Mouse (Mus musculus): Measurements from ENCODE around the gene Zfp414. TPM values are rescaled to one million over a fixed set of nuclear protein-coding genes. Genes with fewer than 3 reads are reported as not detected.

The Zfp414 gene
- polyA plus RNA-seq, 1 experiment from 2014 or later, result 35.5 TPM

DNA sequence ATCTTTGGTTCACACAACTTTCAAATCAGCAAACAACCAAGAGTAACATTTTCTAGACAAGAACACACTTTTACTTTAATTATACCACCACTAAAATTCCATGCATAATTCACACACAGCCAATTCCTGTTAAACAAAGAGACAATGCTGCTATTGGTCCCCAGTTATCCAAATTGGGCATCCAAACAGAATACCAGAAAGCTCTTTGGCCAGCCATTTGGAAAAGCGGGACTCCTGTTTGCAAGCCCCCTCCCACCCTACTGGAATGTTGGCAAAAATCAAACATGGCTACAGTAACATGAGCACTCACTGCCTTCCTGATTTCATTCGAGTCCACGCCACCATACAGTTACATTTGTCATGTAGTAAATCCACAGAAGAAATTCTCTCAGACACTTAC is 40.8 kb downstream of the Zfp414 start:
- ATAC-seq (ENCODE audit: insufficient read depth, low FRiP score, low read depth), result no peak
- H3K36me3 ChIP-seq, result peaks cover 18% of the 10 kb centered on the region
- no peak overlapping the region for H3K9ac ChIP-seq
- no peak overlapping the region for H3K27ac ChIP-seq
- no peaks in the 10 kb centered on the region for H3K4me1 ChIP-seq
- no peak overlapping the region for H3K4me2 ChIP-seq
- H3K9me3 ChIP-seq, result no peaks in the 10 kb centered on the region
- 88% methylated on average over 3 of the region's 3 CpGs for WGBS
- H3K27me3 ChIP-seq (replicated peaks), result no peaks in the 10 kb centered on the region
- no peak overlapping the region for H3K4me3 ChIP-seq (replicated peaks)

DNA sequence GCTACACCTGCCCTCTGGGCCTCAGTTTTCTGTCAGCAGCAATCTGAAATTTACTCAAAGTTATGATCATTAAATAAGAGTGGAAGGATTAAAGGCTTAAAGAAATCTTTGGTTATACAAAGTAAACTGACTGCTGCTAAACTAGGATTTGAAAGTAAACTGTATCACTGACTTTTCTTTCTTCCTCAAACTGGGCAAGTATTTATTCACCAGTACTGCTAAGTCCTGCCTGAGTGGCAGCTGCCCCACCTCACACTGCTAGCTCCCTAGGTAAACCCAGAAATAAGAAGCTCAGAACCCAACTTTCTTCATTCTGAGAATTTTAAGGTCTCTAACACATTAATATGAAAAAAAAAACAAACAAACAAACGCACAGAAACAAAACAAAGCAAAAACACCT is 44.9 kb downstream of the Zfp414 start:
- H3K27ac ChIP-seq, result no peak overlapping the region; the same call in 1 of the 2 replicates
- H3K27me3 ChIP-seq (replicated peaks), result no peaks in the 10 kb centered on the region
- peak; percentile 66; the same call in 1 of the 2 replicates for ATAC-seq (ENCODE audit: insufficient read depth, low FRiP score, low read depth)
- H3K9me3 ChIP-seq, result no peaks in the 10 kb centered on the region
- no peak overlapping the region for H3K4me3 ChIP-seq (replicated peaks)
- H3K4me1 ChIP-seq, result no peaks in the 10 kb centered on the region
- H3K36me3 ChIP-seq, result peaks cover 10% of the 10 kb centered on the region; the same call in 1 of the 2 replicates
- WGBS, result 71% methylated on average over 1 of the region's 1 CpGs
- H3K4me2 ChIP-seq, result no peak overlapping the region
- no peak overlapping the region for H3K9ac ChIP-seq

DNA sequence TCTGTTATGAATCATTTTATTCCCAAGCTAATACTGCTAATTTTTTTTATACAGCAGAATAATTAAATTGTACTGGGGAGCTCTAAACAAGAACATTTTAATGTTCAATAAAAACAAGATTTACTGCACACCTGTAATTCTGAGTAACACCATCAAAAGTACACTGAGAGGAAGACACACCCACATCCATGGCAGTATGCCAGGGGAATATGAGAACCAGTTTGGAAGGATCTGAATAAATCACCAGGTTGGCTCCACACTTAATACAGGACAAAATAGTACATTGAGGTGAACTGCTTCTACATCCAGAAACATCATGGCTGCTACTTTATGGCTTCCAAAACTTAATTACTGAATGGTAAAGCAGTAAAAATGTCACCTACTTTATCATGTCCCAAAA is 46.6 kb downstream of the Zfp414 start:
- Histone ChIP-seq H3K4me1 (no peaks in the 10 kb centered on the region), H3K4me2 (no peak overlapping the region), H3K27ac (no peak overlapping the region), H3K9me3 (no peaks in the 10 kb centered on the region), H3K27me3 (replicated peaks) (no peaks in the 10 kb centered on the region), H3K36me3 (peaks cover 10% of the 10 kb centered on the region; the same call in 1 of the 2 replicates), H3K9ac (no peak overlapping the region), H3K4me3 (replicated peaks) (no peak overlapping the region)
- no peak for ATAC-seq (ENCODE audit: insufficient read depth, low FRiP score, low read depth)

DNA sequence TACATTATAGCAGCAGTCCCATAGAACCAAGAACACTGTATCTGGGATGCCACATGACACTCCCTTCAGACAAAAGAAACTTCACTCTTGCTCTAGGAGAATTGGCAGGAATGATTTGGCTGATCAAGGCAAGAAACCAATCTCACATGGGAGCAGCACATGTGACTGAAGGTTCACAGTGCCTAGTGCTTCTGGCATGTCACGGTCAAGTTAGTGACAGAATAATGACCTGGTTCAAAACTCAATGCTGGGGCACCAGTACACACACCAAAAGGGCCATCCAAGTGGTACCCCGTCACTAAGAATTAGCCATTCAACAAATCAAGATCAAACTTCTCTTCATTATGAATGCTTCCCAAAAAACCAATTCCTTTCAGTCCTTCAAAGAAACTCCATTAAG is 47.2 kb downstream of the Zfp414 start:
- no peak for ATAC-seq (ENCODE audit: insufficient read depth, low FRiP score, low read depth)
- Histone ChIP-seq H3K36me3 (peaks cover 10% of the 10 kb centered on the region; the same call in 1 of the 2 replicates), H3K27me3 (replicated peaks) (no peaks in the 10 kb centered on the region), H3K4me2 (no peak overlapping the region), H3K27ac (no peak overlapping the region), H3K4me3 (replicated peaks) (no peak overlapping the region), H3K9ac (no peak overlapping the region), H3K9me3 (no peaks in the 10 kb centered on the region), H3K4me1 (no peaks in the 10 kb centered on the region; the same call in 1 of the 2 replicates)
- 96% methylated on average over 2 of the region's 2 CpGs for WGBS

DNA sequence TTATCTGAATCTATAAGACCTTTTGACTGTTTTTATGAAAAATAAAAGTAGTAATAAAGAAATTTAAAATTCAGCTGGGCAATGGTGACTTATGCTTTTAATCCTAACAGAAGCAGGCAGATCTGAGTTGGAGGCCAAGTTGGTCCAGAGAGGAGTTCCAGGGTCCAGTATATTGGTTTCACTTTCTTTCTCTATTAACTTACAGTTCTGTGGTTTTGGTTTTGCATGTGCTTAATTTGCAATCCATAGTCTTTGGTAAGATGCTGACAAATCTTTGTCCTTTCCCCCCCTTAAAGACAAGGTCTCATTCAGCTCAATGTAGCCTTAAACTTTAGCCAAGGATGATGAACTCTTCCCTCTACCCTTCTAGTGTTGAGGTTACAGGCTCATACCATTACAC is 49.9 kb downstream of the Zfp414 start:
- H3K9me3 ChIP-seq, result no peaks in the 10 kb centered on the region
- no peak overlapping the region for H3K9ac ChIP-seq
- no peak for ATAC-seq (ENCODE audit: insufficient read depth, low FRiP score, low read depth)
- no peak overlapping the region for H3K4me3 ChIP-seq (replicated peaks)
- H3K4me2 ChIP-seq, result no peak overlapping the region
- H3K27ac ChIP-seq, result no peak overlapping the region
- H3K27me3 ChIP-seq (replicated peaks), result no peaks in the 10 kb centered on the region
- peaks cover 17% of the 10 kb centered on the region for H3K4me1 ChIP-seq
- H3K36me3 ChIP-seq, result peaks cover 10% of the 10 kb centered on the region; the same call in 1 of the 2 replicates

Other genes with a start within 250 kb of the Zfp414 start
- 12.6 and 17.6 TPM in 2 replicates for gene Zfp101, start 234.4 kb upstream of the Zfp414 start, polyA plus RNA-seq (2015; fragmentation: Nextera tagmentation; extraction: Ambion mirVana)
- not detected in 2 replicates for gene Actl9, start 196.2 kb upstream of the Zfp414 start, polyA plus RNA-seq (2015; fragmentation: Nextera tagmentation; extraction: Ambion mirVana)
- gene Adamts10, start 104.9 kb upstream of the Zfp414 start, polyA plus RNA-seq (2015; fragmentation: Nextera tagmentation; extraction: Ambion mirVana), result 50.8 and 55.6 TPM in 2 replicates
- 6.4 and 6.6 TPM in 2 replicates for gene Myo1f, start 73.4 kb upstream of the Zfp414 start, polyA plus RNA-seq (2015; fragmentation: Nextera tagmentation; extraction: Ambion mirVana)
- gene Pram1, start 9.0 kb downstream of the Zfp414 start, polyA plus RNA-seq (2015; fragmentation: Nextera tagmentation; extraction: Ambion mirVana), result 1.1 and 1.4 TPM in 2 replicates
- 248 and 307 TPM in 2 replicates for gene Hnrnpm, start 57.8 kb downstream of the Zfp414 start, polyA plus RNA-seq (2015; fragmentation: Nextera tagmentation; extraction: Ambion mirVana)
- gene March2, start 89.6 kb downstream of the Zfp414 start, polyA plus RNA-seq (2015; fragmentation: Nextera tagmentation; extraction: Ambion mirVana), result 59.8 and 70.8 TPM in 2 replicates
- 249 and 270 TPM in 2 replicates for gene Rab11b, start 131.4 kb downstream of the Zfp414 start, polyA plus RNA-seq (2015; fragmentation: Nextera tagmentation; extraction: Ambion mirVana)
- 22.6 and 24.7 TPM in 2 replicates for gene Angptl4, start 152.7 kb downstream of the Zfp414 start, polyA plus RNA-seq (2015; fragmentation: Nextera tagmentation; extraction: Ambion mirVana)
- 31.4 and 31.5 TPM in 2 replicates for gene Kank3, start 181.4 kb downstream of the Zfp414 start, polyA plus RNA-seq (2015; fragmentation: Nextera tagmentation; extraction: Ambion mirVana)
- gene Rps28, start 195.5 kb downstream of the Zfp414 start, polyA plus RNA-seq (2015; fragmentation: Nextera tagmentation; extraction: Ambion mirVana), result 888 and 917 TPM in 2 replicates
- gene Ndufa7, start 195.5 kb downstream of the Zfp414 start, polyA plus RNA-seq (2015; fragmentation: Nextera tagmentation; extraction: Ambion mirVana), result 459 and 493 TPM in 2 replicates
- 59.1 and 62.6 TPM in 2 replicates for gene Cd320, start 214.0 kb downstream of the Zfp414 start, polyA plus RNA-seq (2015; fragmentation: Nextera tagmentation; extraction: Ambion mirVana)
- not detected in 2 replicates for gene Gm7029, start 244.7 kb downstream of the Zfp414 start, polyA plus RNA-seq (2015; fragmentation: Nextera tagmentation; extraction: Ambion mirVana)